Mouse (Mus musculus): ENCODE measurements around the gene Nupr1.
A peak's percentile ranks its signal among the peaks of the same experiment; 100 is the strongest.

DNA sequence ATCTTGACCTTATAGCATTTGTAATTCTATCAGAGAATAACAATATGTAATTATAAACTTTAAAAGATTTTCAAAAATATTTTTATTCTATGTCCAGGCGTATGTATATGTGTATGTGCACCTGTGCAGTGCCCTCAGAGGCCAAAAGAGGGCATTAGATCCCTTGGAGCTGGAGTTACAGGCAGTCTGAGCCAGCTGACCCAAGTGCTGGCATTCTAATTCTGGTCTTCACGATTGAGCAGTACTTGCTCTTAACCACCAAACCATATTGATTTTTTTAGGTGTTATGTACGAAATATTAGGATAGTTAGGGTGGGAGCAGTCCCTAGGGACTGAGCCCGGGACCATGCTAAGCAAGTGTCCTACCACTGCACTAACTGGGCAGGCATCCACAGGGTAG lies 17.8 kb upstream of the Nupr1 start:
- TF ChIP-seq POLR2A (IDR thresholded peaks at IDR 0.05; ENCODE audit: borderline replicate concordance, extremely low read depth, low read depth, low read length) (no peak), CTCF (IDR thresholded peaks at IDR 0.05; ENCODE audit: insufficient read depth, low read length) (peak; percentile 17; the same call in 1 of the 2 replicates)
